In genomic region chr8:91504891-91505290, GRCm38 (mm10) we compare ENCODE assay signal across 9 mouse cellular contexts.
DNase-seq lines count a peak whose midpoint lies in the region; ATAC-seq and TF ChIP-seq lines count a peak whose summit lies in the region.
"Had no signal": no experiment of that assay in that cellular context is flagged by ENCODE, and none has a peak within 500 bp of the region (broad histone marks: within the 10 kb centered on the region; RNA-seq: fewer than 3 reads in every experiment).

No protein-coding gene starts in this region.

- no peak overlapping the region for H3K4me3 ChIP-seq in forebrain, postnatal 0 days (ENCODE audit: low read depth, low read length)
- no peak overlapping the region for H3K4me3 ChIP-seq in forebrain, embryonic 10.5 days
- H3K4me3 ChIP-seq in intestine, embryonic 16.5 days (ENCODE audit: low read length) = no peak overlapping the region

- H3K4me1 ChIP-seq in forebrain, postnatal 0 days (ENCODE audit: insufficient read depth) = no peaks in the 10 kb centered on the region
- H3K4me1 ChIP-seq in forebrain, embryonic 10.5 days = peaks cover 51% of the 10 kb centered on the region
- peaks cover 26% of the 10 kb centered on the region for H3K4me1 ChIP-seq in intestine, embryonic 16.5 days (ENCODE audit: control insufficient read depth, insufficient read depth, low read length)

- H3K27ac ChIP-seq in forebrain, postnatal 0 days (ENCODE audit: low read depth, low read length) = no peak overlapping the region
- H3K27ac ChIP-seq in forebrain, embryonic 10.5 days = no peak overlapping the region
- 0 out of 2 replicates have a peak overlapping the region, but pooled peaks have one; percentile 26 for H3K27ac ChIP-seq in intestine, embryonic 16.5 days (ENCODE audit: low read length)

- no peaks in the 10 kb centered on the region for H3K9me3 ChIP-seq in forebrain, postnatal 0 days (ENCODE audit: low read length)
- no peaks in the 10 kb centered on the region for H3K9me3 ChIP-seq in forebrain, embryonic 10.5 days
- no peaks in the 10 kb centered on the region for H3K9me3 ChIP-seq in intestine, embryonic 16.5 days (ENCODE audit: control insufficient read depth, low read length)

- peak; percentile 38 for DNase-seq in forebrain, postnatal 0 days
- DNase-seq in forebrain, embryonic 10.5 days (ENCODE audit: extremely low spot score, low spot score) = no peak
- DNase-seq in urinary bladder, postnatal 14 days (ENCODE audit: low spot score) = peak; percentile 24
- DNase-seq in urinary bladder, postnatal 4 days (ENCODE audit: low spot score in 2 of 2) = no peak
- no peak for DNase-seq in layer of hippocampus, postnatal 36 days
- no peak for DNase-seq in retina, embryonic 14.5 days (ENCODE audit: low spot score)

- no peak for ATAC-seq in forebrain, postnatal 0 days
- peak; percentile 24; the same call in 1 of the 2 replicates for ATAC-seq in intestine, embryonic 16.5 days
- ATAC-seq in erythroid progenitor cell, adult 5-6 weeks (replicated peaks; ENCODE audit: low FRiP score, poor library complexity, severe bottlenecking) = no peak
- ATAC-seq: midbrain, embryonic 16.5 days had no signal

- TF ChIP-seq CTCF in forebrain, postnatal 0 days (IDR thresholded peaks at IDR 0.05; ENCODE audit: low read depth) = no peak

- H3K9ac ChIP-seq in forebrain, postnatal 0 days = no peak overlapping the region
- H3K9ac ChIP-seq in intestine, embryonic 16.5 days (ENCODE audit: low read depth, low read length) = no peak overlapping the region

- 46% methylated on average over 10 of the region's 10 CpGs for WGBS in forebrain, postnatal 0 days
- 90% methylated on average over 10 of the region's 10 CpGs for WGBS in forebrain, embryonic 10.5 days
- 44% methylated on average over 10 of the region's 10 CpGs for WGBS in intestine, embryonic 16.5 days

- no peaks in the 10 kb centered on the region for H3K27me3 ChIP-seq in forebrain, postnatal 0 days (ENCODE audit: insufficient read depth, low read length)
- peaks cover 99% of the 10 kb centered on the region for H3K27me3 ChIP-seq in forebrain, embryonic 10.5 days (ENCODE audit: poor library complexity, severe bottlenecking)
- H3K27me3 ChIP-seq in intestine, embryonic 16.5 days (replicated peaks; ENCODE audit: control insufficient read depth, insufficient read depth, low read length) = no peaks in the 10 kb centered on the region

- no peak overlapping the region for H3K4me2 ChIP-seq in forebrain, postnatal 0 days (ENCODE audit: low read depth)
- no peak overlapping the region for H3K4me2 ChIP-seq in intestine, embryonic 16.5 days (ENCODE audit: low read depth, low read length)

- H3K36me3 ChIP-seq in forebrain, postnatal 0 days (ENCODE audit: insufficient read depth) = no peaks in the 10 kb centered on the region
- no peaks in the 10 kb centered on the region for H3K36me3 ChIP-seq in forebrain, embryonic 10.5 days (replicated peaks)
- H3K36me3 ChIP-seq in intestine, embryonic 16.5 days (ENCODE audit: control insufficient read depth, insufficient read depth, low read length) = no peaks in the 10 kb centered on the region

Comparison
In these comparisons a context has a peak if more than half of its experiments do, and no peak if none do; other contexts are left out.
1. DNase-seq: peak in forebrain, postnatal 0 days (single experiment) and urinary bladder, postnatal 14 days (single experiment); none in forebrain, embryonic 10.5 days (single experiment), urinary bladder, postnatal 4 days (0 of 2), layer of hippocampus, postnatal 36 days (0 of 2) and retina, embryonic 14.5 days (single experiment).